Mouse (Mus musculus) forebrain, embryonic 10.5 days (tissue): ENCODE results near the gene Fstl4. TPM values are rescaled to one million over a fixed set of nuclear protein-coding genes. Genes with fewer than 3 reads are reported as not detected.

Experiments used
- DNase-seq: peaks from one replicate; pipeline ENCODE4 v3.0.0-alpha.2; 2017; ENCODE audit warnings: low spot score; ENCODE audit errors: extremely low spot score
- H3K27ac ChIP-seq: fragments of 300-500 bp; sonication (generic); 2 replicates; pipeline ENCODE4 v1.5.1; 2016; ENCODE audit warnings: mild to moderate bottlenecking
- H3K27me3 ChIP-seq: fragments of 300-500 bp; sonication (generic); 2 replicates; pipeline ENCODE4 v1.6.1; 2016; ENCODE audit warnings: mild to moderate bottlenecking; ENCODE audit not compliant: poor library complexity, severe bottlenecking
- H3K36me3 ChIP-seq: fragments of 300-500 bp; sonication (generic); replicated peaks from 2 replicates; pipeline ENCODE4 v1.6.1; 2016; ENCODE audit warnings: mild to moderate bottlenecking, moderate library complexity
- H3K4me1 ChIP-seq: fragments of 300-500 bp; sonication (generic); 2 replicates; pipeline ENCODE4 v1.6.1; 2016
- H3K4me3 ChIP-seq: fragments of 300-500 bp; sonication (generic); 2 replicates; pipeline ENCODE4 v1.5.1; 2016; ENCODE audit warnings: mild to moderate bottlenecking, moderate library complexity
- H3K9me3 ChIP-seq: fragments of 300-500 bp; sonication (generic); 2 replicates; pipeline ENCODE4 v1.6.1; 2016; ENCODE audit warnings: mild to moderate bottlenecking, moderate library complexity
- WGBS: fragments of 180-500 bp; shearing (Covaris S2); methylation state at CpG from one replicate; pipeline ENCODE4 v1.1.7; 2016; 5-methylcytosine and 5-hydroxymethylcytosine counted together
- polyA plus RNA-seq: library from polyadenylated mRNA; unstranded; fragments of >200 nt; fragmentation: Nextera tagmentation; extraction: Ambion mirVana; gene quantifications from 2 replicates; pipeline ENCODE4 v1.2.1, GENCODE M21; 2016

Gene Fstl4
- polyA plus RNA-seq, 1 experiment from 2014 or later = 0.43 TPM

DNA sequence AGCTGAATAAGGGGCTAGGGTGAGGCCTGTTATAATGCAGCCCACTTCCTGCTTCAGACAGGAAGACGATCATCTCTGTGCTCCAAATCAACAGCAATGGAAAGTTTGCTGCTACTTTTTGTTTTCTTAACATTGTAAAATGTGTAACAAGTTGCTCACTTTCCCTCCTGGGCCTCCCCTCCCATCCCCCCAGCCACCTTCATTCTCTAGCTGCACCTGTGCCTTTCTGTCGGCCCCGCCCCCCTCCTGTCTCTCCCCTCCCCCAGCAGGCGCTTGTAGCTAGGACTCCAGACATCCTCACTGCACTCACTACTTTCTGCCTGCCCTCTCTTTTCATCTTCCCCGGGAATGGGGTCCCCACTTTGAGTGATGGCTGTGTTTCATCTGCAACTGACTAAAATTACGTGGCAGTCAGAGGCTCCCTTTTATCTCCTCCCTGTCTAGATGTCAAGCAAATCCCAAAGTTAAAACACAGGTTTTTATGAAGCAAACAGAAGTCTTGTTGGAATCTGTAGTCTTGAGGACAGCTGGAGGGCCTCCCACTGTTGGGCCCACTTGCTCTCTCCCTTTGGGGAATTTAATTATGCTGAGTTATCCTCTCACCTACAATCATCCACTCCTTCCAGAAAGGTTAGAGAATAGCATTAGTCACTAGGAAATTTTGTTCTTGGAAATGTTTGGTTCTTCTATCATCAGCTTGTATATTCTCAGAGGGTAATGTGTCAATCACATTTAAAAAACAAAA lies 122.3 kb downstream of the Fstl4 start:
- 12% methylated on average over 5 of the region's 6 CpGs for WGBS
- H3K9me3 ChIP-seq = no peaks in the 10 kb centered on the region
- H3K4me3 ChIP-seq = no peak overlapping the region
- DNase-seq = no peak
- peaks cover 12% of the 10 kb centered on the region; the same call in 1 of the 2 replicates for H3K27me3 ChIP-seq
- no peak overlapping the region for H3K27ac ChIP-seq
- peaks cover 24% of the 10 kb centered on the region for H3K4me1 ChIP-seq
- H3K36me3 ChIP-seq = no peaks in the 10 kb centered on the region

DNA sequence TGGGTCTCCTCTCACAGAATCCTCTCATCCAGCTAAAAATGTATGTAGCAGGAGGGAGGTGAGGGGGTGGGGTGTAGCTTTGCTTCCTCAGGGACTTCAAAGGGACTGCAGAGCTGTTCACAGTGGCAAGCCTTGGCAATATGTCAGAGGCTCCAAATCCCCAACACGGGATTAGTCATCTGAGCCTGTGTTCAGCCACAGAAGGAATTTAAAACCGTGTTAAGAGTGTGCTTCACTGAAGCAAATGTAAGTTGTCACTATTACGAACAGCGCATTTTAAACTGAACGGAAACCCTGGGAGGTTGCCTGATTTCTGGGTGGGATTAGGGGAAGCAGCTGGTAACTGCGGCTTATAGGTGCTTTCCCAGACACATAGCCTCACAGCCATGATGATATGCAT lies 123.7 kb downstream of the Fstl4 start:
- 15% methylated on average over 6 of the region's 6 CpGs for WGBS
- peak overlapping the region; percentile 40; the same call in 1 of the 2 replicates for H3K27ac ChIP-seq
- H3K9me3 ChIP-seq = no peaks in the 10 kb centered on the region
- H3K36me3 ChIP-seq = no peaks in the 10 kb centered on the region
- no peak overlapping the region for H3K4me3 ChIP-seq
- peaks cover 12% of the 10 kb centered on the region; the same call in 1 of the 2 replicates for H3K27me3 ChIP-seq
- no peak for DNase-seq
- H3K4me1 ChIP-seq = peaks cover 24% of the 10 kb centered on the region

DNA sequence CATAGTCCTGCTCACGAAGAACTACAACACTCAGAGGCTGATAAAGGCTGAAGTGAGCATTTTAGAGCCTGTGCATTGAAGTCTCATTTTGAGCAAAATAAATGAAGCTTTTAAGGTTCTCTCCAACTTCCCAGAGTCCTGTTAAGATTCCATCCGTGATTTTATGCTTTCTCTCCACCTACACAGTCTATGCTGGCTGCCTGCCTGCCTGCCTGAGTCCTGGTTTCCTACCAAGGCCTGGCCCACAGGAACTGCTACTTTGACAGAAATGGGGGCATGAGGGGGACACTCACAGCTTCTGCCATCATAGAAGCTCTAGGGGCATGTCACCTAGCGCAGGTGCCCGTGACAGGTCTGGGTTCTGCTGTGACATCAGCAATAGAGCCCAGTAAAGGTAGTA lies 125.1 kb downstream of the Fstl4 start:
- Histone ChIP-seq H3K36me3 (no peaks in the 10 kb centered on the region), H3K4me1 (peaks cover 24% of the 10 kb centered on the region), H3K9me3 (no peaks in the 10 kb centered on the region), H3K27ac (no peak overlapping the region), H3K27me3 (peaks cover 12% of the 10 kb centered on the region; the same call in 1 of the 2 replicates), H3K4me3 (no peak overlapping the region)
- DNase-seq = no peak
- 93% methylated on average over 4 of the region's 4 CpGs for WGBS

DNA sequence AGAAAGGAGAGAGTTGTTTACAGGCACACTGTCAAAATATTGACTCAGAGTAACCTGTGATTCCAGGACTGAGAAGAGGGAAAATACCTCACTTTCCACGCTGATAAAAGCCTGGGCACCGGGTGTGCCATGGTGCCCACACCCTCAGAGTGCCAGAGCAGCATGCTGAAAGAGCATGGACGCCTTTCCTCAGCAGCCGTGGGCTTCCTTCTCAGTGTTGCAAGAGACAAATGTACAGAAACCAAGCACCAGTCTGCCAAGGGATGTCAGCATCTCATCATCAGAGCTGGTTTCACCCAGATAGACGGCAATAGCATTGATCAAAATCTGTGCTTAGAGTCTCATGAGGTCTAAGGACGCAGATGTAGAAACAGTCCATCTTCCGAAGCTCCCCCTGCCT lies 125.7 kb downstream of the Fstl4 start:
- WGBS = 89% methylated on average over 7 of the region's 7 CpGs
- Histone ChIP-seq H3K4me3 (no peak overlapping the region), H3K27ac (no peak overlapping the region), H3K4me1 (peaks cover 24% of the 10 kb centered on the region), H3K9me3 (no peaks in the 10 kb centered on the region), H3K36me3 (no peaks in the 10 kb centered on the region), H3K27me3 (peaks cover 12% of the 10 kb centered on the region; the same call in 1 of the 2 replicates)
- DNase-seq = no peak

DNA sequence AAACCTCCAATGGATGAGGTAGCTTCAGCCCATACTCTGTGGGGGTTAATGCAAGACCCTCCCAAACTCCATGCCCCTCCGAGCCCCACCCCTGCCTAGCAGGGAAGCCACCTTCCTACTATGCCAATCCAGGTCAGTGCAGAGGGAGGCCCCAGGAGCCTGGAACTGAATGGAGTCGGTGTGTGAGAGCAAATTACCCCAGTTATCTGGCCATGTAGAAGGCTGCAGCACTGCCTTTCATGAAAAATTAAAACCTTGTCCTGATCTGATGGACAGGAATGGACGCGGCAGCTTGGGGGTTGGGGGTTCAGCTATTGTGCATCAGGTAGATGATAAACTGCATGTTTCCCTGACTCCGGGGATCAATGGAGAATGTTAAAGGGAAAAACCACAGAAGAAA lies 139.7 kb downstream of the Fstl4 start:
- Histone ChIP-seq H3K9me3 (no peaks in the 10 kb centered on the region), H3K4me3 (no peak overlapping the region), H3K27ac (no peak overlapping the region), H3K36me3 (no peaks in the 10 kb centered on the region), H3K4me1 (no peaks in the 10 kb centered on the region), H3K27me3 (no peaks in the 10 kb centered on the region)
- no peak for DNase-seq
- WGBS = 87% methylated on average over 5 of the region's 5 CpGs

DNA sequence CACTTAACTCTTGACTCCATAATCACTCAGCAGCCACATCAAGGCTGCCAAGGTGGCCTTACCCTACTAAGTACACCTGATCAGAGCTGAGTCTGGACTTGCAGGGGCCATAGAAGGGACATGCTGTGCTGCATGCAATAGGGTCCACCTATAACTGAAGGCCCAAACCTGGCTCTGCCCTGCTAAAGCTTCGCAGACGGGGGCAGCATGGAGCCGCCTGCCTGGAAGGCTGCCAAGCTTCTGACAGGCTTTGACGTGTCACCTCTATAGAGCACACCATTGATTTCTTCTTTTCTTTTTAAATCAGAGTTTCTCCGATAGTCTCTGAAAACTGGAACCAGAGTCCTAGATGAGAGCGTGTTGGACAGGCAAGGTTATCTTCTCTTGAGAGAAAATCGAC lies 146.4 kb downstream of the Fstl4 start:
- H3K27ac ChIP-seq = no peak overlapping the region
- no peak overlapping the region for H3K4me3 ChIP-seq
- H3K36me3 ChIP-seq = no peaks in the 10 kb centered on the region
- no peaks in the 10 kb centered on the region for H3K4me1 ChIP-seq
- H3K27me3 ChIP-seq = no peaks in the 10 kb centered on the region
- no peak for DNase-seq
- no peaks in the 10 kb centered on the region for H3K9me3 ChIP-seq
- 89% methylated on average over 7 of the region's 7 CpGs for WGBS

- no peak overlapping the region for H3K4me3 ChIP-seq
- no peaks in the 10 kb centered on the region for H3K36me3 ChIP-seq
- H3K4me1 ChIP-seq = peaks cover 2% of the 10 kb centered on the region
- H3K9me3 ChIP-seq = peaks cover 4% of the 10 kb centered on the region; the same call in 1 of the 2 replicates
- 86% methylated on average over 6 of the region's 6 CpGs for WGBS
- no peak for DNase-seq
- H3K27me3 ChIP-seq = no peaks in the 10 kb centered on the region
- no peak overlapping the region for H3K27ac ChIP-seq
Measured at GRCm38 (mm10) chr11:52914431-52914830, 150.0 kb downstream of the Fstl4 start.

DNA sequence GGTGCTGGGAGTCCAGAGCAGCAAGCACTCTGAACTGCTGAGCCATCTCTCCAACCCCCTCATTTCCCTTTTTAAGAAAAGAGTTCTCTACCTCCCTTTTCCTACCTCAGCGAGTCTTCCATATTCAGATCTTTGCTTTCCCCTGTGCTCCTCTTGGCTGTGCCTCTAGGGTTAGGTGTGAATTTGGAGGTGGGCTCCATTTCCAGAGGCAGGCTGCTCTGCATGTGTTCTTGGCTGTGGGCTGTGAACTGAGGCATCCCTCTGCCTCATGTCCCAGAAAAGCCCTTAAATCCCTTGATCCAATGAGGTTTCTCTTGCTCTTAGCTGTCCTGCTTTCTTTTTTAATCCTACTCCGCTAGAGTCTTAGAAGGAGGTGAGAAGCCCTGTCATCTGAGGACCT lies 151.2 kb downstream of the Fstl4 start:
- Histone ChIP-seq H3K27me3 (no peaks in the 10 kb centered on the region), H3K27ac (no peak overlapping the region), H3K4me3 (no peak overlapping the region), H3K9me3 (peaks cover 4% of the 10 kb centered on the region; the same call in 1 of the 2 replicates), H3K36me3 (no peaks in the 10 kb centered on the region), H3K4me1 (peaks cover 8% of the 10 kb centered on the region)
- no peak for DNase-seq
- WGBS = 81% methylated on average over 2 of the region's 2 CpGs

DNA sequence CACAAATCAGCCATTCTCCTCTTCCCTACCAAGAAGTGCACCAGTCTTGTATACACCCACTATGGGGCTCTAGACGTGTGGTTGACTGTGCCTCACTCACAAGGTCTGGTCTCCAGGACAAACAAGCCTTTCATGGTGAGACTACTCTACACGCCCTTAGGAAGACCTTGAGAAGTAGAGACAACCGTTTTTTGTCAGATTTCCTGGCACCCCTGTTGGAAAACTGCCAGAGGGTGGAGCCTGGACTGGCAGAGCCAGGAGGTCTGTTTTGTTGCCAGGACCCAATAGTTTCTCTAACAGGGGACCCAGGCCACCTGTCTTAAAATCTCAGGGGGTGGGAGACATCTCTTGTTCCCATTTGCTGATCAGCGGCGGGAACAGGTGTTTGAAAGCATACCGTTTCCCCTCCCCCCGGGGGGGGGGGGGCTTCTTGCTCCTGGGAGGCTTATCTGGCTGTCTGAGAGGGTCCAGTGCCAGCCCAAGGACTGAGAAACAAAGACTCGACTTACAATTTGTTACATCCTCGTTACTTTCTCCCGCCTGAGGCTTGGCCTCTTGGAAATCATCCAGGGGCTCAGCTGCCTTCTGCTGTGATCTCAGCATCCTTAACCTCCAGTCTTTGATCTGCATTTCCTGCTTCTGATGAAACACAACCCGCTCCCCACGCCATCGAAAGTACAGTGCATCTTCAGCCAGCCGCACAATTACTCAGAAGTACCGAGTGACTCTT lies 155.0 kb downstream of the Fstl4 start:
- no peak overlapping the region for H3K4me3 ChIP-seq
- peaks cover 4% of the 10 kb centered on the region; the same call in 1 of the 2 replicates for H3K9me3 ChIP-seq
- H3K27ac ChIP-seq = no peak overlapping the region
- no peak for DNase-seq
- peaks cover 8% of the 10 kb centered on the region for H3K4me1 ChIP-seq
- WGBS = 61% methylated on average over 15 of the region's 15 CpGs
- no peaks in the 10 kb centered on the region for H3K36me3 ChIP-seq
- H3K27me3 ChIP-seq = no peaks in the 10 kb centered on the region

DNA sequence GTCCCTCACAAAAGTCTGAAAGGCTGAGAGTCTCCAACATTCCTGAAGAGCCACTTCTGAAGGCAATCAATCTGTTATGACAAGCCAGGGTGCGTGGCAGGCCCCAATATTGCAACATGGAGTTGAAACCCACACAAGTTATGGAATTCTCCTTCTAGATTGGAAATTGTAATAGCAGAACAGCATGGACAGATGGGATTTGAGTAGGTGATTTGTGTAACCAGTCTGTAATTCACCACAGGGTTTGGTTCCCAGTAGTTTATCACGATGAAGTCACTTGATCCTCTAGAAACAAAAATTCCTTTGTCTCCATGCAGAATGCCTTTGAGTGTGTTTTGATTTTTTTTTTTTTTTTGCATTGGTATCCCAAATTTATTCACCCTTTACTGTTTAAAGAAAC lies 159.8 kb downstream of the Fstl4 start:
- H3K36me3 ChIP-seq = no peaks in the 10 kb centered on the region

DNA sequence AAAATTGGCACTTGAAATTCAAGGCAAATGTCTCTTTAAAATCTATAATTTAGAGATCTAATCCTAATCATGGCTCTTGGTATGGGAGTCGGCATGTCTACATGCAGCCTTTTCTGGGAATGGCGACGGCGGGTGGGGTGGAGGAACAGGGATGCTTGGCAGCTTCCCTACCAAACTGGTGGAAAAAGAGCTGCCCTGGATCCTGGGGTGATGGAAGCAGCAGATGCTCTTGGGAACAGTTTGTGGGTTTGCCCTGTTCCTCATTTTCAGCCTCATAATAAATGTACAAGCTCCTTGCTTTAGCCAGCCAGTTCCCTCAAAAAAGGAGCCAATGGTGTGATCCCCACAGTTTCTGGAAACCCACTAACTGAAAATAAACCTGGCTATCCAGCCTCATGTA lies 163.9 kb downstream of the Fstl4 start:
- no peak overlapping the region for H3K27ac ChIP-seq
- 96% methylated on average over 4 of the region's 4 CpGs for WGBS
- H3K9me3 ChIP-seq = no peaks in the 10 kb centered on the region
- no peaks in the 10 kb centered on the region for H3K4me1 ChIP-seq
- no peaks in the 10 kb centered on the region for H3K36me3 ChIP-seq
- H3K27me3 ChIP-seq = no peaks in the 10 kb centered on the region
- no peak overlapping the region for H3K4me3 ChIP-seq
- no peak for DNase-seq

More for the DNA sequence above, 159.8 kb downstream of the Fstl4 start:
- no peak for DNase-seq
- H3K27ac ChIP-seq = no peak overlapping the region
- WGBS = 85% methylated on average over 2 of the region's 2 CpGs
- H3K27me3 ChIP-seq = no peaks in the 10 kb centered on the region
- no peaks in the 10 kb centered on the region for H3K9me3 ChIP-seq
- peaks cover 8% of the 10 kb centered on the region for H3K4me1 ChIP-seq
- H3K4me3 ChIP-seq = no peak overlapping the region

DNA sequence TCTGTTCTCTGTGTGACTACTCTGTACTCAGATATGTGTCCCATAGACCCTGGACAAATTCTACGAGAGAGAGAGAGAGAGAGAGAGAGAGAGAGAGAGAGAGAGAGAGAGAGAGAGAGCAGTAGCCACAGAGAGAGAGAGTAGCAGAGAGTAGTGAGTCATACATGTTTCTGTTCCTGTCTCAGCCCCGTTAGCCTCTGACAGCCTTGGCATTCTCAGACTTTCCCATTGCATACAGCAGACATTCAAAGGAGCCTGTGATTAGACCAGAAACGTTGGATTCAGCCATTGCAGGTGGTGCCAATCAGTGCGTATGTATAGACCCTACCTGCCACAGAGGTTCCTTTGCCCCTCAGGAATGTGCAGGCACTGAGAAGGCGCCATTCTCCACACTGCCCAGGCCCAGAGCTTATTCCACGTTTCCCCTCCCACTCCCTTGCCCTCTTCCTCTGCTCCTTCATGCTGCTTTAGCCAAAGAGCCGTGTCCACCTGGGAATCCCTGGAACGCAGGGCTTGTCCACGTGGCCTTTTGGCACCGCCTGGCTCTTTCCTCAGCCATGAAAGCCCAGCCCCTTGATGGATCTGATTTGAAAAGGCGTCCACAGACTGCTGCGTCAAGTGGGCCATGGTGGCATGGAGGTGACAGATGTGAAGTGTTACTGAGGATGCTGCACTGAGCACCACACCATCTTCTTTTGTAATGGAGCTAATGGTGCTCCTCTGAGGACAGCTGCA lies 175.1 kb downstream of the Fstl4 start:
- H3K27ac ChIP-seq = peak overlapping the region; percentile 52; the same call in 1 of the 2 replicates
- H3K9me3 ChIP-seq = no peaks in the 10 kb centered on the region
- no peaks in the 10 kb centered on the region for H3K36me3 ChIP-seq
- peaks cover 24% of the 10 kb centered on the region for H3K4me1 ChIP-seq
- no peak overlapping the region for H3K4me3 ChIP-seq
- DNase-seq = no peak
- no peaks in the 10 kb centered on the region for H3K27me3 ChIP-seq
- 89% methylated on average over 12 of the region's 12 CpGs for WGBS
